Mouse (Mus musculus) heart, adult 2 months (tissue): ENCODE data around the gene Gm10337. TPM values are rescaled to one million over a fixed set of nuclear protein-coding genes. Genes with fewer than 3 reads are reported as not detected.

Experiments
- DNase-seq, 2 experiments: peaks; one replicate each; pipeline ENCODE4 v3.0.0; 2021
- H3K27ac ChIP-seq: fragments of 200-600 bp; 2 replicates; pipeline ENCODE4 v1.8.1; 2022
- H3K27me3 ChIP-seq: fragments of 200-500 bp; 2 replicates; pipeline ENCODE4 v1.6.1; 2012; ENCODE audit warnings: mild to moderate bottlenecking, low read length, inconsistent platforms, mixed read lengths; ENCODE audit not compliant: control insufficient read depth, insufficient read depth
- H3K36me3 ChIP-seq: fragments of 200-500 bp; 2 replicates; pipeline ENCODE4 v1.6.1; 2012; ENCODE audit warnings: low read length, inconsistent platforms; ENCODE audit not compliant: control insufficient read depth, insufficient read depth
- H3K4me1 ChIP-seq: fragments of 200-500 bp; 2 replicates; pipeline ENCODE4 v1.6.1; 2011; ENCODE audit warnings: low read length; ENCODE audit not compliant: control insufficient read depth, insufficient read depth
- H3K4me3 ChIP-seq: fragments of 200-600 bp; 2 replicates; pipeline ENCODE4 v1.8.1; 2022
- H3K79me2 ChIP-seq: fragments of 200-500 bp; replicated peaks from 2 replicates; pipeline ENCODE4 v1.6.1; 2012; ENCODE audit warnings: mild to moderate bottlenecking, inconsistent platforms, low read length, moderate library complexity, mixed read lengths; ENCODE audit not compliant: control insufficient read depth, insufficient read depth
- H3K9ac ChIP-seq: fragments of 200-500 bp; 2 replicates; pipeline ENCODE4 v1.6.1; 2012; ENCODE audit warnings: low read depth, mild to moderate bottlenecking, control low read depth, inconsistent platforms, low read length, mixed read lengths
- CTCF ChIP-seq: fragments of 200-600 bp; IDR thresholded peaks from 2 replicates; pipeline ENCODE4 v1.8.1; 2022; ENCODE audit warnings: antibody characterized with exemption, mild to moderate bottlenecking, moderate library complexity
- EP300 ChIP-seq: fragments of 200-500 bp; IDR thresholded peaks from 2 replicates; pipeline ENCODE4 v1.6.1; 2011; ENCODE audit warnings: low read depth, low read length, control low read depth; ENCODE audit not compliant: insufficient read depth
- POLR2A ChIP-seq: fragments of 200-500 bp; IDR thresholded peaks from 2 replicates; pipeline ENCODE4 v1.6.1; 2011; ENCODE audit warnings: mild to moderate bottlenecking, low read depth, low read length, control low read depth; ENCODE audit not compliant: insufficient read depth
- WGBS: fragments of 180-500 bp; shearing (Covaris S2); methylation state at CpG from one replicate; pipeline ENCODE4 v1.1.7; 2018; 5-methylcytosine and 5-hydroxymethylcytosine counted together
- intact Hi-C: fragments of 180-260 bp; cut with DNase I; formaldehyde crosslinking; loops from one replicate; pipeline ENCODE4 v1.15.1; 2025
- polyA plus RNA-seq: library from polyadenylated mRNA; depleted of rRNA; stranded (reverse); fragments of >200 nt; gene quantifications from 2 replicates; pipeline ENCODE4 v1.2.3, GENCODE M21; 2012
- total RNA-seq, 2 experiments: library from RNA; stranded (reverse); gene quantifications; 2 replicates each; pipeline ENCODE4 v1.2.3; 2021

Gene Gm10337
- total and polyA plus RNA-seq, 3 experiments: not detected

- intact Hi-C loops: no loop called here
- no peak for DNase-seq
- Histone ChIP-seq H3K36me3 (peaks cover 44% of the 10 kb centered on the region), H3K27me3 (no peaks in the 10 kb centered on the region), H3K4me1 (peaks cover 1% of the 10 kb centered on the region; the same call in 1 of the 2 replicates), H3K4me3 (no peak overlapping the region), H3K9ac (no peak overlapping the region), H3K27ac (no peak overlapping the region), H3K79me2 (peaks cover 3% of the 10 kb centered on the region; the same call in 1 of the 2 replicates)
- TF ChIP-seq EP300 (no peak), CTCF (no peak), POLR2A (no peak)
- 84% methylated on average over 12 of the region's 12 CpGs for WGBS
Observed at GRCm38 (mm10) chr15:102485853-102486252, 17.7 kb upstream of the Gm10337 start.

- Histone ChIP-seq H3K4me1 (peaks cover 1% of the 10 kb centered on the region; the same call in 1 of the 2 replicates), H3K36me3 (peaks cover 42% of the 10 kb centered on the region), H3K4me3 (no peak overlapping the region), H3K79me2 (peaks cover 3% of the 10 kb centered on the region; the same call in 1 of the 2 replicates), H3K27me3 (no peaks in the 10 kb centered on the region), H3K9ac (no peak overlapping the region), H3K27ac (no peak overlapping the region)
- intact Hi-C loops: no loop called here
- no peak for DNase-seq
- no peak for TF ChIP-seq CTCF
- TF ChIP-seq EP300: no peak
- no peak for TF ChIP-seq POLR2A
- WGBS: 35% methylated on average over 1 of the region's 1 CpGs
Observed at GRCm38 (mm10) chr15:102487664-102488063, 15.9 kb upstream of the Gm10337 start.

DNA sequence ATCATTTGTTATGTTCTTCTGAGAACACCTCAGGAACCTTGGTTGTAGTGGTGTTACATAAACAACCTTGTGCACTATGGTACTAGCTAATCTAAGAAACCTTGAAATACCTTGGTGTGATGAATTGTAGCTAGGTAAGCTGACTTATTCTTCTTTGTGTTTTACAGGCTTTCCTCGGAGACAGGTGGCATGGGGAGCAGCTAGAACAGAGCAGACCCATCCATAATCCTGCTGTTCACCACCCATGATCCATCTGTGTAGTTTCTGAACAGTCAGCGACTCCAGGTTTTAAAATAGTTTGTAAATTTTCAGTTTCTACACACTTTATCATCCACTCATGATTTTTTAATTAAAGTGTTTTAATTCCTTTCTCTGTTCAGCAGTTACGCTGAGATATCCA is 5.2 kb upstream of the Gm10337 start:
- H3K27ac ChIP-seq: no peak overlapping the region
- H3K27me3 ChIP-seq: no peaks in the 10 kb centered on the region
- TF ChIP-seq EP300 (no peak), CTCF (no peak), POLR2A (no peak)
- H3K9ac ChIP-seq: no peak overlapping the region
- H3K36me3 ChIP-seq: peaks cover 20% of the 10 kb centered on the region
- peaks cover 1% of the 10 kb centered on the region; the same call in 1 of the 2 replicates for H3K79me2 ChIP-seq
- no peaks in the 10 kb centered on the region for H3K4me1 ChIP-seq
- H3K4me3 ChIP-seq: no peak overlapping the region
- intact Hi-C loops: no loop called here
- no peak for DNase-seq
- 86% methylated on average over 3 of the region's 3 CpGs for WGBS

- no peak for DNase-seq
- no peaks in the 10 kb centered on the region for H3K4me1 ChIP-seq
- no peaks in the 10 kb centered on the region for H3K79me2 ChIP-seq
- no peak overlapping the region for H3K4me3 ChIP-seq
- intact Hi-C loops: no loop called here
- 60% methylated on average over 3 of the region's 3 CpGs for WGBS
- H3K27me3 ChIP-seq: no peaks in the 10 kb centered on the region
- TF ChIP-seq POLR2A (no peak), EP300 (no peak), CTCF (no peak)
- no peak overlapping the region for H3K9ac ChIP-seq
- H3K36me3 ChIP-seq: peaks cover 17% of the 10 kb centered on the region
- H3K27ac ChIP-seq: no peak overlapping the region
Observed at GRCm38 (mm10) chr15:102499370-102499769, 4.2 kb upstream of the Gm10337 start.

- WGBS: 86% methylated on average over 6 of the region's 6 CpGs
- Histone ChIP-seq H3K4me3 (no peak overlapping the region), H3K9ac (no peak overlapping the region), H3K27me3 (no peaks in the 10 kb centered on the region), H3K36me3 (peaks cover 14% of the 10 kb centered on the region), H3K27ac (no peak overlapping the region), H3K4me1 (no peaks in the 10 kb centered on the region), H3K79me2 (no peaks in the 10 kb centered on the region)
- no peak for TF ChIP-seq EP300
- intact Hi-C loops: no loop called here
- DNase-seq: no peak
Observed at GRCm38 (mm10) chr15:102499851-102500250, 3.7 kb upstream of the Gm10337 start.

DNA sequence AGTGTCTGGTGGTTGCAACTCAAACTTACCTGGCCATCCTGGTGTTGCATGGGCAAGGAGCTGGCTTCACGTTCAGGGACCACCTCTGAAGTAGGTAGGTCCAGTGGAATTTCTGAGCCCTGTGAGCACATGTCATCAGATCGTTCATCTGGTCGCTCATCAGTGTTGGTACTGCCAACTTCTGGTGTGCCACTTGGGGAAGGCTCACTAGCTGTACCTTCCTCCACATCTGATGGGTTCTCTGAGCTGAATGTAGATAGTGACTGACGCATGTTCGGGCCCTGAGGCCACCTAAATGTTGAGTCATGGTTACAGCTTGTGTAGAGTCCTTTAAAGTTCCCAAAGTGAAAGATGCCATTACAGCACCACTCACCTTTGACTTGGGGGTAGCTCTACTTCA is 3.0 kb upstream of the Gm10337 start:
- Histone ChIP-seq H3K4me3 (no peak overlapping the region), H3K36me3 (peaks cover 12% of the 10 kb centered on the region), H3K79me2 (no peaks in the 10 kb centered on the region), H3K27ac (no peak overlapping the region), H3K4me1 (no peaks in the 10 kb centered on the region; the same call in 1 of the 2 replicates), H3K27me3 (no peaks in the 10 kb centered on the region), H3K9ac (no peak overlapping the region)
- intact Hi-C loops: no loop called here
- WGBS: 77% methylated on average over 5 of the region's 5 CpGs
- TF ChIP-seq EP300 (no peak), POLR2A (no peak), CTCF (no peak)
- DNase-seq: no peak
